Mouse (Mus musculus) megakaryocyte, embryonic 14.5 days (primary cell): ENCODE data around the gene Gm960. TPM values are rescaled to one million over a fixed set of nuclear protein-coding genes. Genes with fewer than 3 reads are reported as not detected.

ENCODE experiments used
- H3K27me3 ChIP-seq: replicated peaks from 2 replicates; pipeline ENCODE3; 2012; ENCODE audit warnings: inconsistent platforms
- H3K36me3 ChIP-seq: replicated peaks from 2 replicates; pipeline ENCODE3; 2012; ENCODE audit warnings: low read length, inconsistent platforms, mixed read lengths
- H3K4me1 ChIP-seq: 2 replicates; pipeline ENCODE4 v1.6.1; 2012; ENCODE audit warnings: inconsistent platforms
- H3K4me3 ChIP-seq: replicated peaks from 2 replicates; pipeline ENCODE3; 2012; ENCODE audit warnings: moderate library complexity, mild to moderate bottlenecking, inconsistent platforms
- H3K9me3 ChIP-seq: 2 replicates; pipeline ENCODE4 v1.6.1; 2012; ENCODE audit warnings: inconsistent platforms
- FLI1 ChIP-seq: IDR thresholded peaks from 2 replicates; pipeline ENCODE4 v1.6.1; 2012; ENCODE audit warnings: low read length, inconsistent platforms, mixed read lengths
- GATA1 ChIP-seq: IDR thresholded peaks from 3 replicates; pipeline ENCODE4 v1.6.1; 2012; ENCODE audit warnings: mixed read lengths, low read length, inconsistent platforms, borderline replicate concordance
- polyA plus RNA-seq: library from polyadenylated mRNA; stranded (reverse); fragments of >175 nt; gene quantifications from 2 replicates; pipeline ENCODE4 v1.2.3, GENCODE M21; 2012; ENCODE audit warnings: low replicate concordance; ENCODE audit not compliant: insufficient read depth

Gene Gm960
- polyA plus RNA-seq, 1 experiment: not detected

GRCm38 (mm10) chr19:4712781-4713526 is 14.5 kb upstream of the Gm960 start:
- H3K4me3 ChIP-seq: peak overlapping the region; percentile 84
- peaks cover 28% of the 10 kb centered on the region for H3K4me1 ChIP-seq
- H3K36me3 ChIP-seq: no peaks in the 10 kb centered on the region
- no peaks in the 10 kb centered on the region for H3K9me3 ChIP-seq
- TF ChIP-seq GATA1: no peak
- no peak for TF ChIP-seq FLI1
- peaks cover 86% of the 10 kb centered on the region for H3K27me3 ChIP-seq

GRCm38 (mm10) chr19:4712156-4712780 is 13.8 kb upstream of the Gm960 start:
- Histone ChIP-seq H3K4me3 (peak overlapping the region; percentile 84), H3K4me1 (peaks cover 25% of the 10 kb centered on the region), H3K27me3 (peaks cover 83% of the 10 kb centered on the region), H3K36me3 (no peaks in the 10 kb centered on the region), H3K9me3 (no peaks in the 10 kb centered on the region)
- TF ChIP-seq GATA1 (no peak), FLI1 (no peak)

- H3K27me3 ChIP-seq: peaks cover 83% of the 10 kb centered on the region
- no peaks in the 10 kb centered on the region for H3K36me3 ChIP-seq
- TF ChIP-seq GATA1 (no peak), FLI1 (no peak)
- H3K4me3 ChIP-seq: peak overlapping the region; percentile 84
- H3K9me3 ChIP-seq: no peaks in the 10 kb centered on the region
- H3K4me1 ChIP-seq: peaks cover 22% of the 10 kb centered on the region
Measured at GRCm38 (mm10) chr19:4711601-4712155, 13.2 kb upstream of the Gm960 start.

GRCm38 (mm10) chr19:4711098-4711600 is 12.7 kb upstream of the Gm960 start, which contains the start of gene Sptbn2:
Sptbn2 (plus strand) TSS chr19:4711167.
- Histone ChIP-seq H3K36me3 (no peaks in the 10 kb centered on the region), H3K4me3 (peak within 1 kb of the TSS; percentile 84), H3K4me1 (peaks cover 22% of the 10 kb centered on the region), H3K27me3 (peaks cover 83% of the 10 kb centered on the region), H3K9me3 (no peaks in the 10 kb centered on the region)
- TF ChIP-seq FLI1 (no peak), GATA1 (no peak)

- no peaks in the 10 kb centered on the region for H3K36me3 ChIP-seq
- TF ChIP-seq GATA1: no peak
- no peak for TF ChIP-seq FLI1
Measured at GRCm38 (mm10) chr19:4708765-4709164, 10.3 kb upstream of the Gm960 start.

GRCm38 (mm10) chr19:4701221-4701620 is 2.8 kb upstream of the Gm960 start:
- TF ChIP-seq GATA1 (no peak), FLI1 (no peak)
- H3K9me3 ChIP-seq: peaks cover 9% of the 10 kb centered on the region
- peaks cover 82% of the 10 kb centered on the region for H3K27me3 ChIP-seq
- H3K4me3 ChIP-seq: no peak overlapping the region
- H3K36me3 ChIP-seq: no peaks in the 10 kb centered on the region
- peaks cover 14% of the 10 kb centered on the region for H3K4me1 ChIP-seq

More at GRCm38 (mm10) chr19:4708765-4709164, 10.3 kb upstream of the Gm960 start:
- no peaks in the 10 kb centered on the region for H3K9me3 ChIP-seq
- H3K4me3 ChIP-seq: no peak overlapping the region
- H3K27me3 ChIP-seq: peaks cover 81% of the 10 kb centered on the region
- H3K4me1 ChIP-seq: peaks cover 22% of the 10 kb centered on the region

GRCm38 (mm10) chr19:4700656-4701055 is 2.2 kb upstream of the Gm960 start:
- H3K27me3 ChIP-seq: peaks cover 78% of the 10 kb centered on the region
- peaks cover 9% of the 10 kb centered on the region for H3K9me3 ChIP-seq
- TF ChIP-seq FLI1 (no peak), GATA1 (no peak)
- H3K4me3 ChIP-seq: no peak overlapping the region
- H3K36me3 ChIP-seq: no peaks in the 10 kb centered on the region
- peaks cover 14% of the 10 kb centered on the region for H3K4me1 ChIP-seq

GRCm38 (mm10) chr19:4699821-4700220 is 1.4 kb upstream of the Gm960 start:
- Histone ChIP-seq H3K27me3 (peaks cover 73% of the 10 kb centered on the region), H3K36me3 (no peaks in the 10 kb centered on the region), H3K4me3 (no peak overlapping the region), H3K4me1 (peaks cover 14% of the 10 kb centered on the region), H3K9me3 (peaks cover 9% of the 10 kb centered on the region)
- no peak for TF ChIP-seq FLI1
- TF ChIP-seq GATA1: no peak

- Histone ChIP-seq H3K4me1 (peaks cover 14% of the 10 kb centered on the region), H3K9me3 (peaks cover 9% of the 10 kb centered on the region), H3K27me3 (peaks cover 70% of the 10 kb centered on the region), H3K36me3 (no peaks in the 10 kb centered on the region), H3K4me3 (no peak overlapping the region)
- TF ChIP-seq FLI1 (no peak), GATA1 (no peak)
Measured at GRCm38 (mm10) chr19:4698856-4699255, 388 bp upstream of the Gm960 start.
